Comparison of ENCODE assay signal across 8 mouse cellular contexts in the genomic region with DNA sequence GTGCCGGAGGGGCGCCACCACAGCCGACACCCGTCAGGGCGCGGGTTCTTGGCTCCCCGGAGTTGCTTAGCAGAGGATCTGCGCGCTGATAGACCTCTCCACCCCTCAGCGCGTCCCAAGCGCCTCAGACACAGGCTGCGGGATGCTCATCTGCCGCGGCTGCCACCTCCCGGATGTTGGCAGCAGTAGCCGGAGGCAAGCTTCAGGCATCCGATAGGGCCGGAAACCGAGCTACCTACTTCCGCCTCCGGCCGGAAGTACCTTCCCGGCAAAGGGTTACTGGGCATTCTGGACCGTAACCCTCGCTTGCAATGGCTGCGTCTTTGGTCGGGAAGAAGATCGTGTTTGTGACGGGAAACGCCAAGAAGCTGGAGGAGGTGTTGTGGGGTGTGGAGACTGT. TPM values are rescaled to one million over a fixed set of nuclear protein-coding genes. Genes with fewer than 3 reads are reported as not detected.
DNase-seq lines count a peak whose midpoint lies in the region; ATAC-seq and TF ChIP-seq lines count a peak whose summit lies in the region.

A gene (plus strand): TSS at position 52 of the 400 bp plus-strand sequence.

- under 1% methylated on average over 31 of the region's 31 CpGs for WGBS in heart, embryonic 12.5 days
- 1% methylated on average over 31 of the region's 31 CpGs for WGBS in liver, embryonic 12.5 days (ENCODE audit: insufficient replicate concordance)
- WGBS in stomach, embryonic 15.5 days: 1% methylated on average over 31 of the region's 31 CpGs

- peak within 1 kb of the TSS; percentile 79 for H3K9ac ChIP-seq in heart, embryonic 12.5 days
- H3K9ac ChIP-seq in liver, embryonic 12.5 days: peak within 1 kb of the TSS; percentile 80
- peak within 1 kb of the TSS; percentile 39; the same call in 1 of the 2 replicates for H3K9ac ChIP-seq in stomach, embryonic 15.5 days

- TF ChIP-seq CTCF in brain, embryonic 14.5 days (IDR thresholded peaks at IDR 0.05; ENCODE audit: borderline replicate concordance, extremely low read depth, insufficient read depth, insufficient read length): peak; percentile 62

- peak; percentile 90 for DNase-seq in CD4-positive helper T cell, adult 2 months (ENCODE audit: low read depth, low spot score)
- peak; percentile 96 for DNase-seq in brain, embryonic 14.5 days (ENCODE audit: low read depth)
- DNase-seq in kidney, postnatal 10 days: peak; percentile 91
- peak; percentile 75 to 84 for DNase-seq in natural killer cell, adult 2 months (ENCODE audit: low spot score in 2 of 2)

- peak; percentile 74 for ATAC-seq in heart, embryonic 12.5 days (ENCODE audit: insufficient number of reproducible peaks, low FRiP score)
- ATAC-seq in liver, embryonic 12.5 days: peak; percentile 75
- peak; percentile 70 for ATAC-seq in stomach, embryonic 15.5 days (ENCODE audit: insufficient read depth, low FRiP score, low read depth)

- H3K36me3 ChIP-seq in erythroblast, embryonic 14.5 days (ENCODE audit: control insufficient read depth): peaks cover 41% of the 10 kb centered on the region
- H3K36me3 ChIP-seq in heart, embryonic 12.5 days: peaks cover 14% of the 10 kb centered on the region
- peaks cover 29% of the 10 kb centered on the region for H3K36me3 ChIP-seq in liver, embryonic 12.5 days
- peaks cover 16% of the 10 kb centered on the region; the same call in 1 of the 2 replicates for H3K36me3 ChIP-seq in stomach, embryonic 15.5 days

- H3K27me3 ChIP-seq in erythroblast, embryonic 14.5 days (ENCODE audit: control insufficient read depth): no peaks in the 10 kb centered on the region
- no peaks in the 10 kb centered on the region for H3K27me3 ChIP-seq in heart, embryonic 12.5 days (replicated peaks)
- no peaks in the 10 kb centered on the region for H3K27me3 ChIP-seq in liver, embryonic 12.5 days (replicated peaks)
- H3K27me3 ChIP-seq in stomach, embryonic 15.5 days (replicated peaks): no peaks in the 10 kb centered on the region

- no peaks in the 10 kb centered on the region for H3K9me3 ChIP-seq in erythroblast, embryonic 14.5 days (ENCODE audit: control insufficient read depth, low read length)
- H3K9me3 ChIP-seq in heart, embryonic 12.5 days (replicated peaks): no peaks in the 10 kb centered on the region
- H3K9me3 ChIP-seq in liver, embryonic 12.5 days (replicated peaks): no peaks in the 10 kb centered on the region
- no peaks in the 10 kb centered on the region for H3K9me3 ChIP-seq in stomach, embryonic 15.5 days

- peaks cover 69% of the 10 kb centered on the region for H3K4me1 ChIP-seq in erythroblast, embryonic 14.5 days (ENCODE audit: control insufficient read depth)
- H3K4me1 ChIP-seq in heart, embryonic 12.5 days (replicated peaks): peaks cover 23% of the 10 kb centered on the region
- peaks cover 64% of the 10 kb centered on the region for H3K4me1 ChIP-seq in liver, embryonic 12.5 days
- peaks cover 26% of the 10 kb centered on the region for H3K4me1 ChIP-seq in stomach, embryonic 15.5 days

- H3K27ac ChIP-seq in heart, embryonic 12.5 days (ENCODE audit: poor library complexity, severe bottlenecking): peak within 1 kb of the TSS; percentile 40; the same call in 1 of the 2 replicates
- H3K27ac ChIP-seq in liver, embryonic 12.5 days: peak within 1 kb of the TSS; percentile 92
- H3K27ac ChIP-seq in stomach, embryonic 15.5 days: peak within 1 kb of the TSS; percentile 86

- peak within 1 kb of the TSS; percentile 72 for H3K4me2 ChIP-seq in heart, embryonic 12.5 days
- peak within 1 kb of the TSS; percentile 92 for H3K4me2 ChIP-seq in liver, embryonic 12.5 days
- peak within 1 kb of the TSS; percentile 91 for H3K4me2 ChIP-seq in stomach, embryonic 15.5 days

- H3K4me3 ChIP-seq in erythroblast, embryonic 14.5 days (replicated peaks): peak within 1 kb of the TSS; percentile 72
- H3K4me3 ChIP-seq in heart, embryonic 12.5 days: peak within 1 kb of the TSS; percentile 79
- H3K4me3 ChIP-seq in liver, embryonic 12.5 days: peak within 1 kb of the TSS; percentile 85
- H3K4me3 ChIP-seq in stomach, embryonic 15.5 days (replicated peaks): peak within 1 kb of the TSS; percentile 73

- no peak for TF ChIP-seq POLR2A in brain, embryonic 14.5 days (IDR thresholded peaks at IDR 0.05; ENCODE audit: borderline replicate concordance, extremely low read depth, insufficient read depth, insufficient read length, poor library complexity, severe bottlenecking)

RNA-seq across cellular contexts. Expression of the gene that starts here (rescaled TPM):
- polyA plus RNA-seq in brain, embryonic 14.5 days (2012; rRNA removed): 91.6 and 118 TPM in 2 replicates
- polyA plus RNA-seq in erythroblast, embryonic 14.5 days (2012): 0.41 and 1.0 TPM in 2 replicates
- 79.7 and 84.1 TPM in 2 replicates for polyA plus RNA-seq in heart, embryonic 12.5 days (2016; fragmentation: Nextera tagmentation; extraction: Ambion mirVana)
- polyA plus RNA-seq in liver, embryonic 12.5 days (2016; fragmentation: Nextera tagmentation; extraction: Ambion mirVana): 69.9 and 75.2 TPM in 2 replicates
- 76.6 and 89.1 TPM in 2 replicates for polyA plus RNA-seq in stomach, embryonic 15.5 days (2015; fragmentation: Nextera tagmentation; extraction: Ambion mirVana)

Comparison
In these comparisons a context has a peak if more than half of its experiments do, and no peak if none do; other contexts are left out.
1. Peak in every context shown above with its lines: DNase-seq, ATAC-seq, H3K4me3 ChIP-seq and H3K27ac ChIP-seq.
2. RNA of the gene that starts here (polyA plus RNA-seq): 91.6 to 118 TPM in brain, embryonic 14.5 days, 79.7 to 84.1 TPM in heart, embryonic 12.5 days, 76.6 to 89.1 TPM in stomach, embryonic 15.5 days and 69.9 to 75.2 TPM in liver, embryonic 12.5 days; 0.41 to 1.0 TPM in erythroblast, embryonic 14.5 days; every median in the first group is over 10 times any median in the second.
3. H3K27ac ChIP-seq: peak in every context shown above with its lines; median percentile 92 in liver, embryonic 12.5 days; 86 in stomach, embryonic 15.5 days; 40 in heart, embryonic 12.5 days.